Mouse (Mus musculus): Measurements from ENCODE around the gene Pigv. TPM values are rescaled to one million over a fixed set of nuclear protein-coding genes. Genes with fewer than 3 reads are reported as not detected.

Pigv gene
- total RNA-seq, 4 experiments from 2014 or later, result 26.0 to 31.0 (median 27.3) TPM

- DNase-seq, result no peak
These were observed 59.4 kb downstream of the Pigv start for GRCm38 (mm10) chr4:133613026-133613425.

GRCm38 (mm10) chr4:133612416-133612815, 60.0 kb downstream of the Pigv start:
- DNase-seq, result no peak

- DNase-seq, result no peak
These were observed 60.6 kb downstream of the Pigv start for GRCm38 (mm10) chr4:133611815-133612214.

Small RNA genes within 50 kb of the gene (microRNA-seq; reads per million reads assigned to microRNA genes)
- gene Mir7227, result 0 reads per million in 2 experiments

Other genes with a start within 250 kb of the Pigv start
- 10 to 100 TPM in 2 of 4 experiments, 1 to 10 TPM in 2; 1.1 to 14.5 (median 6.0) TPM for gene Tent5b, start 192.5 kb downstream of the Pigv start, total RNA-seq (2022)
- gene Trnp1, start 174.1 kb downstream of the Pigv start, total RNA-seq (2022), result 10 to 100 TPM in 1 of 4 experiments, 1 to 10 TPM in 3; 3.1 to 10.6 (median 6.3) TPM
- 1 to 10 TPM in 3 of 4 experiments, under 1 TPM in 1; 0.90 to 5.9 (median 3.1) TPM for gene Kdf1, start 153.7 kb downstream of the Pigv start, total RNA-seq (2022)
- 100 to 1,000 TPM; 135 to 175 (median 167) TPM for gene Nudc, start 126.7 kb downstream of the Pigv start, total RNA-seq (2022)
- 10 to 100 TPM; 39.6 to 62.0 (median 48.8) TPM for gene Nr0b2, start 119.3 kb downstream of the Pigv start, total RNA-seq (2022)
- 10 to 100 TPM in 2 of 4 experiments, 1 to 10 TPM in 2; 6.1 to 15.6 (median 9.6) TPM for gene Gpatch3, start 97.9 kb downstream of the Pigv start, total RNA-seq (2022)
- gene Gpn2, start 88.3 kb downstream of the Pigv start, total RNA-seq (2022), result 10 to 100 TPM; 17.0 to 19.4 (median 18.5) TPM
- 1 to 10 TPM; 2.0 to 3.0 (median 2.3) TPM for gene Sfn, start 70.5 kb downstream of the Pigv start, total RNA-seq (2022)
- gene Zdhhc18, start 22.5 kb downstream of the Pigv start, total RNA-seq (2022), result 10 to 100 TPM; 17.9 to 39.5 (median 29.0) TPM
- 10 to 100 TPM; 50.7 to 84.3 (median 61.1) TPM for gene Arid1a, start 84.1 kb upstream of the Pigv start, total RNA-seq (2022)
- gene Rps6ka1, start 215.2 kb upstream of the Pigv start, total RNA-seq (2022), result 10 to 100 TPM; 16.4 to 25.7 (median 22.8) TPM

Measured in adrenal gland, adult 8-10 months (tissue).